Mouse (Mus musculus) intestine, embryonic 15.5 days (tissue): ENCODE data around the gene Hps6. TPM values are rescaled to one million over a fixed set of nuclear protein-coding genes. Genes with fewer than 3 reads are reported as not detected.

Experiments
- ATAC-seq: fragments of 200-750 bp; cut with Nextera tagmentation; 2 replicates; pipeline ENCODE4 v1.8.0; 2017; ENCODE audit warnings: moderate TSS enrichment, moderate library complexity
- H3K27ac ChIP-seq: fragments of 300-500 bp; sonication (generic); 2 replicates; pipeline ENCODE4 v1.5.1; 2015; ENCODE audit warnings: mild to moderate bottlenecking, inconsistent platforms
- H3K27me3 ChIP-seq: fragments of 300-500 bp; sonication (generic); replicated peaks from 2 replicates; pipeline ENCODE4 v1.6.1; 2015; ENCODE audit warnings: inconsistent platforms
- H3K36me3 ChIP-seq: fragments of 300-500 bp; sonication (generic); 2 replicates; pipeline ENCODE4 v1.6.1; 2015; ENCODE audit warnings: inconsistent platforms
- H3K4me1 ChIP-seq: fragments of 300-500 bp; sonication (generic); replicated peaks from 2 replicates; pipeline ENCODE4 v1.6.1; 2015; ENCODE audit warnings: inconsistent platforms
- H3K4me2 ChIP-seq: fragments of 300-500 bp; sonication (generic); replicated peaks from 2 replicates; pipeline ENCODE4 v1.6.1; 2015; ENCODE audit warnings: mild to moderate bottlenecking, inconsistent platforms
- H3K4me3 ChIP-seq: fragments of 300-500 bp; sonication (generic); replicated peaks from 2 replicates; pipeline ENCODE4 v1.5.1; 2015; ENCODE audit warnings: inconsistent platforms
- H3K9ac ChIP-seq: fragments of 300-500 bp; sonication (generic); 2 replicates; pipeline ENCODE4 v1.6.1; 2015; ENCODE audit warnings: inconsistent platforms
- H3K9me3 ChIP-seq: fragments of 300-500 bp; sonication (generic); 2 replicates; pipeline ENCODE4 v1.6.1; 2016; ENCODE audit warnings: inconsistent platforms
- WGBS: fragments of 180-500 bp; shearing (Covaris S2); methylation state at CpG from one replicate; pipeline ENCODE4 v1.1.7; 2015; 5-methylcytosine and 5-hydroxymethylcytosine counted together
- polyA plus RNA-seq: library from polyadenylated mRNA; unstranded; fragments of >200 nt; fragmentation: Nextera tagmentation; extraction: Ambion mirVana; gene quantifications from 2 replicates; pipeline ENCODE4 v1.2.1, GENCODE M21; 2015

Gene Hps6
- polyA plus RNA-seq, 1 experiment from 2014 or later, result 9.5 TPM

- H3K36me3 ChIP-seq, result peaks cover 45% of the 10 kb centered on the region
- peaks cover 2% of the 10 kb centered on the region for H3K4me1 ChIP-seq
- H3K4me2 ChIP-seq, result no peak overlapping the region
- ATAC-seq, result peak; percentile 50; the same call in 1 of the 2 replicates
- no peak overlapping the region for H3K27ac ChIP-seq
- WGBS, result 76% methylated on average over 9 of the region's 9 CpGs
- no peaks in the 10 kb centered on the region for H3K9me3 ChIP-seq
- H3K27me3 ChIP-seq, result no peaks in the 10 kb centered on the region
- H3K4me3 ChIP-seq, result no peak overlapping the region
- no peak overlapping the region for H3K9ac ChIP-seq
Measured at GRCm38 (mm10) chr19:46031689-46032432, 28.6 kb downstream of the Hps6 start.

- Histone ChIP-seq H3K4me2 (no peak overlapping the region), H3K9ac (no peak overlapping the region), H3K9me3 (no peaks in the 10 kb centered on the region), H3K36me3 (peaks cover 45% of the 10 kb centered on the region), H3K27me3 (no peaks in the 10 kb centered on the region), H3K4me3 (no peak overlapping the region), H3K27ac (no peak overlapping the region), H3K4me1 (peaks cover 13% of the 10 kb centered on the region)
- WGBS, result 88% methylated on average over 26 of the region's 26 CpGs
- ATAC-seq, result no peak
Measured at GRCm38 (mm10) chr19:46032731-46033510, 29.6 kb downstream of the Hps6 start.

GRCm38 (mm10) chr19:46033911-46034310, 30.6 kb downstream of the Hps6 start:
- H3K9me3 ChIP-seq, result no peaks in the 10 kb centered on the region
- 95% methylated on average over 11 of the region's 11 CpGs for WGBS
- H3K36me3 ChIP-seq, result peaks cover 45% of the 10 kb centered on the region
- ATAC-seq, result no peak
- no peak overlapping the region for H3K4me2 ChIP-seq
- no peak overlapping the region for H3K9ac ChIP-seq
- no peaks in the 10 kb centered on the region for H3K27me3 ChIP-seq
- peaks cover 17% of the 10 kb centered on the region for H3K4me1 ChIP-seq
- no peak overlapping the region for H3K27ac ChIP-seq
- H3K4me3 ChIP-seq, result no peak overlapping the region

- Histone ChIP-seq H3K4me1 (peaks cover 29% of the 10 kb centered on the region), H3K27me3 (no peaks in the 10 kb centered on the region), H3K27ac (no peak overlapping the region), H3K9me3 (no peaks in the 10 kb centered on the region), H3K9ac (no peak overlapping the region), H3K36me3 (peaks cover 45% of the 10 kb centered on the region), H3K4me3 (no peak overlapping the region), H3K4me2 (no peak overlapping the region)
- WGBS, result 90% methylated on average over 13 of the region's 13 CpGs
- no peak for ATAC-seq
Measured at GRCm38 (mm10) chr19:46035971-46036370, 32.7 kb downstream of the Hps6 start.

- H3K27ac ChIP-seq, result no peak overlapping the region
- H3K27me3 ChIP-seq, result no peaks in the 10 kb centered on the region
- H3K4me3 ChIP-seq, result peak overlapping the region; percentile 75
- peaks cover 36% of the 10 kb centered on the region for H3K4me1 ChIP-seq
- H3K36me3 ChIP-seq, result peaks cover 44% of the 10 kb centered on the region
- no peaks in the 10 kb centered on the region for H3K9me3 ChIP-seq
- no peak for ATAC-seq
- H3K4me2 ChIP-seq, result peak overlapping the region; percentile 90
- 74% methylated on average over 13 of the region's 13 CpGs for WGBS
- H3K9ac ChIP-seq, result no peak overlapping the region; the same call in 1 of the 2 replicates
Measured at GRCm38 (mm10) chr19:46036477-46037242, 33.4 kb downstream of the Hps6 start.

- H3K9me3 ChIP-seq, result no peaks in the 10 kb centered on the region
- peaks cover 37% of the 10 kb centered on the region for H3K36me3 ChIP-seq
- no peaks in the 10 kb centered on the region for H3K27me3 ChIP-seq
- H3K4me1 ChIP-seq, result peaks cover 42% of the 10 kb centered on the region
- H3K27ac ChIP-seq, result peak overlapping the region; percentile 13
- peak overlapping the region; percentile 75 for H3K4me3 ChIP-seq
- no peak for ATAC-seq
- H3K4me2 ChIP-seq, result peak overlapping the region; percentile 90
- peak overlapping the region; percentile 87 for H3K9ac ChIP-seq
- 24% methylated on average over 6 of the region's 6 CpGs for WGBS
Measured at GRCm38 (mm10) chr19:46037243-46037924, 34.1 kb downstream of the Hps6 start.

GRCm38 (mm10) chr19:46037925-46038850, 34.9 kb downstream of the Hps6 start:
- H3K4me1 ChIP-seq, result peaks cover 50% of the 10 kb centered on the region

GRCm38 (mm10) chr19:46038851-46039260, 35.5 kb downstream of the Hps6 start:
- Histone ChIP-seq H3K4me2 (peak overlapping the region; percentile 90), H3K9ac (peak overlapping the region; percentile 87), H3K9me3 (no peaks in the 10 kb centered on the region), H3K27ac (peak overlapping the region; percentile 93), H3K27me3 (no peaks in the 10 kb centered on the region), H3K4me3 (peak overlapping the region; percentile 75), H3K4me1 (peaks cover 55% of the 10 kb centered on the region), H3K36me3 (peaks cover 25% of the 10 kb centered on the region)
- peak; percentile 48 for ATAC-seq
- WGBS, result 0% methylated on average over 17 of the region's 17 CpGs

More at GRCm38 (mm10) chr19:46037925-46038850, 34.9 kb downstream of the Hps6 start:
- Histone ChIP-seq H3K4me3 (peak overlapping the region; percentile 75), H3K9me3 (no peaks in the 10 kb centered on the region), H3K4me2 (peak overlapping the region; percentile 90), H3K36me3 (peaks cover 30% of the 10 kb centered on the region), H3K27me3 (no peaks in the 10 kb centered on the region), H3K9ac (peak overlapping the region; percentile 87), H3K27ac (peak overlapping the region; percentile 93; the same call in 1 of the 2 replicates)
- no peak for ATAC-seq
- 7% methylated on average over 13 of the region's 13 CpGs for WGBS

- peaks cover 19% of the 10 kb centered on the region for H3K36me3 ChIP-seq
- no peaks in the 10 kb centered on the region for H3K9me3 ChIP-seq
- peak overlapping the region; percentile 93 for H3K27ac ChIP-seq
- peak overlapping the region; percentile 90 for H3K4me2 ChIP-seq
- H3K9ac ChIP-seq, result peak overlapping the region; percentile 87
- H3K4me1 ChIP-seq, result peaks cover 58% of the 10 kb centered on the region
- peak overlapping the region; percentile 75 for H3K4me3 ChIP-seq
- H3K27me3 ChIP-seq, result no peaks in the 10 kb centered on the region
- peak; percentile 83 for ATAC-seq
- 2% methylated on average over 24 of the region's 30 CpGs for WGBS
Measured at GRCm38 (mm10) chr19:46039478-46039877, 36.2 kb downstream of the Hps6 start.

- Histone ChIP-seq H3K4me3 (peak overlapping the region; percentile 75), H3K27ac (peak overlapping the region; percentile 93), H3K4me2 (peak overlapping the region; percentile 90), H3K9me3 (no peaks in the 10 kb centered on the region), H3K27me3 (no peaks in the 10 kb centered on the region), H3K9ac (peak overlapping the region; percentile 87), H3K36me3 (peaks cover 10% of the 10 kb centered on the region), H3K4me1 (peaks cover 58% of the 10 kb centered on the region)
- WGBS, result 39% methylated on average over 14 of the region's 14 CpGs
- no peak for ATAC-seq
Measured at GRCm38 (mm10) chr19:46040149-46040902, 37.0 kb downstream of the Hps6 start.
